Mouse (Mus musculus) right cerebral cortex, postnatal 14 days (tissue): ENCODE measurements at regions not wholly inside any gene's neighbourhood (a gene's known extent, or its start where the extent isn't known, plus 50 kb on each side); places are given as distances from the start of the nearest gene placed in this dataset.

Source experiments
- DNase-seq: peaks from one replicate; pipeline ENCODE4 v3.0.0; 2022

DNA sequence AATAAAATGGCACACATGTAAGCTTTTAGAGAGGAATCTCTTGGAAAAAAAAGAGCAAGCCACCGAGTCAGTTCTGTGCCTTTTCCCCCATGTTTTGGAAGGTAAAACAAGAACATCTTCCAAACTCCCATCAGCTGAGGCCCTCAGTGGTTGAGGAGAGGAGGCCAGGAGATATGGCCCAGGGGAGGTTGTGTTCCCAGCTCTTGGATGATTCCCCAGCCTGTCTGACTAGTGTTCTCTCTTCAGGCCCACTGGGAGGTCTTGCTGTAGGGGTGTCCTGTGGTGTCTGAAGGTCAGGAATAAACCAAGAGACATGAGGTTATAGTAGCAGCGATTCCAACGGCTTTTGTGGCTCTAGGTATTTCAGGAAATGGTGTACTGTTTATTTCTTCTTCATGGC lies 643.2 kb downstream of the Rnf144a start:
- DNase-seq = no peak

DNA sequence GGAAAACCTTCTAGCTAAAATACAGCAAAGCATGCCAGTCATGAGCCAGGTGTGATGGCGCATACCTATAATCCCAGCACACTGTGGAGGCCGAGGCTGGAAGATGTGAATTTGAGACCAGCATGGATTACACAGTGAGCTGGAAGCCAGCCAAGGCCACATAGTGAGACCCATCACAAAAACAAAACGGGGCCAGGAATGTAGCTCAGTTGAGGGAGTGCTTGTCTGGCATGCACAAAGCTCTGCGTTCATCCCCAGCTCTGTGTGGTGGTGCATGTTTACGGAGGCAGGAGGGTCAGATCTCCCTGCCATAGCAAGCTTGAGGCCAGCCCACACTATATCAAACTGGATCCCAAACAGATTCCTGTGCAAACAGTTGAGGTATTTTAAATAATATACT lies 646.4 kb downstream of the Rnf144a start:
- DNase-seq = peak; percentile 16

DNA sequence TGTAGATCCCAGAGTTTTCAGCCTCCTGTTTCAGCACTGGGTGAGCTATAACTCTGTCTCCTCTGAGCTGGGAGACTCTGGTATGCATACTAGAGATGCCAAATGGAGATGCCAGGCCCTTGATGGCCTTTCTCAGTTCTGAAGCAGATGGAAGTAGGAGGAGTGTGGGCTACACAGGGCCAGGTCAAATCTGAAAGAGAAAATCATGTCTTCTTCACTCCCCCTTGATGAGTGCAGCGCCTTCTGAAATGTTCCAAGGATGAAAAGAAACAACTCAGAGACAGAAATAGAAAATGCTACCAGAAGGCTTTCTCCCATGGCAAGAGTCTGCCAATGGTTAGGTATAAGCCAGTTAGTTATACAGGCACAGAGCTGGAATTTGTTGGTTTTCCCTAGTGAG lies 652.0 kb downstream of the Rnf144a start:
- DNase-seq = no peak

DNA sequence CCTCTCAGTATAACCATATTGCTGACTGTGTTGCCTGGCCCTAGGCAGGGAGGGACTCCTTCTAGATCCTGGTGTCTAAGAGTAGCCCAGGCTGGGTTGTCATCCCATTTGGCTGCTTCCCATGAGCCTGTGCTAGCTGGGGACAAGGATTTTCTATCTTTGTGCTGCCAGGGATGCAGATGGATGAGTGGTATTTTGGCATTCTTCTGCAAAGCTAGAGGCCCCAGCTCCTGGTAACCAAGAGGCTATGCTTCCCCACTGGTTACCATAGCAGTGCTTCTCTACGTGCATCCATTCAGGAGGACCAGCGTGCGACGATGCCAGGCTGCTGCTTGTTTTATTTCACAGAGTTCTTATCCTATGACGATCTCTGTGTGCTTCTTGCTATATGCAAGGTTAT lies 658.0 kb downstream of the Rnf144a start:
- DNase-seq = peak; percentile 28

DNA sequence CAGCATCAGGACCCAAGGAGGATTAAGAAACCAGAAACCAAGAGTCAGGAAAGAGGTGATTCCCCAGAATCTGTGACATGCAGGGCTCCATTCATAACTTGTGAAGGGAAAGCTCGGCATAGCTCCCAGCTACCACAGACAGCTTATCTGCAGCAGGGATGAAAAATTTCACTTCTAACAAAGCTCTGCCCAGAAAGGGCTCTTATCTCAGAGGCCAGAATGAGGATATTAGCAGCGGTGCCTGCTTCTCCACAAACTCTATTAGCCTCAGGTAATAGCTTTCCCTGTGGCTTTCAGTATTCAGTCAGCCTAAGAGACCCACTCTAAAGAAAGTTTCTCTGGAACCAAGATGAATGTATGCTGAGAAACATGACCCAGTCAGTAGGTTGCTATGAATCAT lies 636.9 kb upstream of the Id2 start:
- DNase-seq = no peak

DNA sequence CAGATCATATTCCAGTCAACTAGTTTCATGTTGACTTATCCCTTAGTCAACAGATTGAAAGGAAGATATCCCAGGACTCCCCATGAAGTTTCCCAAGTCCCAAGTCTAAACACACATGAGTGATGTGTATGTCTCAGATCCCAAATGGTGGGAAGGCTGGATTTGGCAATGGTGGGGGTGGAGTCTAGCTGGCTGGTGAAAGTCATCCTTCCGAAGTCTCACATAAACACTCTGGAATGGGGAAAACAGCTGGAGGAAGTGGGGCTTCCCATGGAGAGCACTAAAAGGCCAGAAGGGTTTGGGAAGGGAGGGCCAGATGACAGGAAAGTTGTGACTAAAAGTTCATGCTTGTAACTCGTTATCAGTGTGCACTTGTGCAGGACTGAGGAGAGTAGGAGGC lies 628.8 kb upstream of the Id2 start:
- DNase-seq = no peak

DNA sequence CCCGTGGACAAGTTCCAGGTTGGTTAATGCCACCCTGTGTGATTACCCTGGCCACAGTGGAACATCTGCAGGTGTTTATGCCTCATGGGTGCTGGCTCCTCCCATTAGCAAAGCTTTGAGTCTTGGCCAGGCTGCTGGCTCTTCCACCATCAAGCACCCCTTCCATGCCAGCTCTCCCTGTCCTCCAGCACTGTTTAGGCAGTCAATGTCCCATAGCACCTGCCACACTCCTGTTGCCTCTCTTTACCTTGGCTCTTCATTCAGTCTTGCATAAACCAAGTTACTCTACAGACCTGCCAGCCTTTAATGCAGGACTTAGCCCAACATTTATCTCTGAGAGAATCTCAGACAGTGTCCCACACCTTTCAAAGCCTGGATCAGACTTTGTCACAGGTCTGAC lies 614.2 kb upstream of the Id2 start:
- DNase-seq = no peak

DNA sequence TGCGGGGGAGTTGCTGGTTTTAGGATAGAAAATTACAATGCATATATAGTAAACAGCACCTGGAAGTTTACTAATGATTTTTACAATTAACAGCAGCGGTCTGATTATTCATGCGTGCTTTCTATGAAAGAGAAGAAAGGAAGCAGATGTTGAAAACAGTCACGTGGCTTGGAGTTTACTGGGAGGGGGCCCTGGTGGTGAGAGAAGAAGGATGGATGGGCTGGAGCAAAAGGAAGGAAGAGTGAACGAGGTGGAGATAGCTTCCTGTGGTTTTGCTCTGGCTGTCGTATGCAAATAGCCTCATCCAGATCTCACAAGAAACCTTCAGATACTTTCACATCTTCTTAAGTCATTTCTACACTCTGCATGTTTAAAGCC lies 606.1 kb upstream of the Id2 start:
- DNase-seq = no peak

DNA sequence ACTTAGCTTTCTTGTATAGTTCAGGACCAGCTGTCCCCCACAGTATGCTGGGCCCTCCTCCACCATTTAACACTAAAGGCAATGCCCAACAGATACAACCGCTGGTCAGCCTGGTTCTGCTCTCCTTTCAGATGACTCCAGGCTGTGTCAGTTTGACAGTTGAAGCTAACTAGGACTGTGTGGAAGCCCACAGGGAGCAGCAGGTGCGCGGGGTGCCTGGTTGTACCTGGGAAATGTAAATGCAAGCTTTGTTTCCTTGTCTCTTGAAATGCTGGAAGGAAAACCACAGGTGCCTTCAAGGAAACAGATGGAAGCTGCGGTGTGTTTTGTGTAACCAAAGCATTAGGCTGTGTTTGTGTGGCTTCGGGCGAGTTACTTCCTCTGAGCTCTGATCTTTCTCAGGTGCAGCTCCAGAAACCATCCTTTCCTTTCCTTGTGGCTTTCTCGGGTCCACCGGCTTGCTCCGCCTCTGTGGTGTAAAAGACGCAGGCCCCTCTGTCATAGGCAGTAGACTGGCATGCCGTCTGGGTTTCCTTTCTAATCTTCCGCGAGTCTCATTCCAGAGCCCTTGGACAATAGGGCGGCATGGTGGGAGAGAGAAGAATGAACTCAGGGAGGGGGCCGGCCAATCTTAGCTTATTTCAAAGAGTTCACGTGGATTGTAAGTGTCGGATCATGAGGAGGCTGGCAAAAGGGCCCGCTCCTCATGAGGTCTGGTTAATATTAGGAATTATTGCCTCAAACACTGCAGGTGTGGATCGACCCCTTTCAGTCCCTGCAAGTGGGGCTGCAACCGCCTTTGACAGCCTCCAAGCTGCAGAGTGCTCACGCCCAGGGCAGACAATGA lies 605.5 kb upstream of the Id2 start:
- no peak for DNase-seq

DNA sequence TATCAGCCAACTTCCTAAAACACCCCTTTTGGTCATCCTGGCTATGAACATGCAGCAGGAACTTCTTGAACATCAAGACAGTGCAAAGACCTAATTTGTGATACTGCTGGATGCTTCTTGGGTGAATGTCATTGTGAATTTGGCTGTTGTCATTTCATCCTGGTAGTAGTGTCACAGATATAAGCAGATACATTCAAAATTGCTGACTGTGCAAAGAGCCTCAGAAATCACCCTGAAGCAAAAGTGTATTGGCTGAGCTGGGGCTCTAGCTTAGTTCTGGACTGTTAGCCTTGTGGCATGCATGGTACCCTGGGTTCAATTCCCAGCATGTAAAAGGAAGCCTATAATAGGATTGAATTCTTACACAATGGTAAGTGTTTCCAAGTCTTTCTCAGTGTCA lies 590.1 kb upstream of the Id2 start:
- no peak for DNase-seq

DNA sequence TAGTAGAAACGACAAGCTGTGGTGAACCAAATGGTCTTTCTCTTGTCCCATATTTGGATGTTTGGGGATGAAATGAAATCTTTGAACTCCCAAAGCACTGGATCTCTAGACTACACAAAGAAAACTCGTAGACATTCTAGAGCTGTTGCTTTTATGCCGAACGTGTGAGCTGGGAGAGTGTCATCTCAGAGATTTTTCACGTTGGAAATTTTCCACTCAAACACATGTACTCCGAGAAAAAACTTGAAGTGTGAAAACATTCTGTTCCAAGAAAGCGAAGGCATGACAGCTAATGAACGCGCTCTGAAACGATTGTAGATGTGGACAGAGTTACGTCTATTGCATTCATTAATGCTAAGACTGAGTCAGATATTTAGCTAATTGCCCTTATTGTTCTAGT lies 579.7 kb upstream of the Id2 start:
- no peak for DNase-seq

DNA sequence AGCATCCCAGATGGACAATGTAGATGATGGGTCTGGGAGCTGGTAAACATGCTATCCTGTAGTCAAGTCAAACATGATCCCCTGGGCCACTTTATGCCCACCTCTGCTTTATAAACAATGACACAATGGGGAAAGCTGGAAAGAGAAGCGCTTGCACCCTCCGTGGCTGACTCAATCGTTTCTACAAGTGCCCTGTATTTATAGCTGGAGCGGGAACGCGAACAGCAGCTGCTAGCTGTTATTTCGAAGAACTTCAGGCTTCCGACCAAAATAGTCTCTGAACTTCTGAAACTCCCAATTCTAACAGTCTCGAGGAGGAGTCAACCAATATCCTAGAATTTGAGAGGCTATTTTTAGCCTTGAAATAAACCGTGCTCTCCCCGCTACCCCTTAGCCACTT lies 571.4 kb upstream of the Id2 start:
- peak; percentile 28 for DNase-seq

DNA sequence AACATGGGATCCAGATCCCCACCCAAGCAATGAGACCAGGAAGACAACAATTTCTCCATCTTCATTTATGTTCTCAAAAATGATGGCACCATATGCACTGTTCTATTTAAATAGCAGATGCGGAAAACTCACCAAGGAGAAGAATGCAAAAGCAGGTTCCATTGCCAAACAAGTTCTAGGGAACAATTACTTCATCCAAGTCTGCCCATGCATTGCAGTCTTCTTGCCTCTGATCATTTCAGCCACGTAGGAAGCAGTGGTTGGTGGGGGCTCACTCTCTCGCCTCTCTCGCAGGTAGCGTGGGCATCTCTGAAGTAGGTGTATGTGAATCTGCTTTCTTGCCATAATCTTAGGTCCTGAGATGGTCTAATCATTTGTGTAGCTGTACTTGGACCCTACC lies 557.5 kb upstream of the Id2 start:
- DNase-seq = no peak

DNA sequence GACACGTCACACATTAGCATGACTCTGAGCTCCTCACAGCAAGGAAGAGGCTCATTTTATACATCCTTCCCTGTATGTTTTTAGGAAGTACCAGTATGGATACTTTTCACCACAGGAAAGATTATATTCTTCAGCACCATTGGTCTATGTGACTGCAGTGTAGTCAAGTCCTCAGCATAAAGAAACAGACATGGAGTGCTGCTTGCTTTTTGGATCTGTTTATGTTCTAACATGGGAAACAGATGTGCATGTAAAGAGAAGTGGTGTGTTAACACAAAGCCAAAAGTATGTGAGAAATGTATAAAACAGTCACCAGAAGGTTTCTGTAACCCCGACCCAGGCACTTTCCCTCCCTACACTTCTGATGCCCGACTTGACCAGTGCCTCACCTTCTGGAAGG lies 553.3 kb upstream of the Id2 start:
- no peak for DNase-seq

DNA sequence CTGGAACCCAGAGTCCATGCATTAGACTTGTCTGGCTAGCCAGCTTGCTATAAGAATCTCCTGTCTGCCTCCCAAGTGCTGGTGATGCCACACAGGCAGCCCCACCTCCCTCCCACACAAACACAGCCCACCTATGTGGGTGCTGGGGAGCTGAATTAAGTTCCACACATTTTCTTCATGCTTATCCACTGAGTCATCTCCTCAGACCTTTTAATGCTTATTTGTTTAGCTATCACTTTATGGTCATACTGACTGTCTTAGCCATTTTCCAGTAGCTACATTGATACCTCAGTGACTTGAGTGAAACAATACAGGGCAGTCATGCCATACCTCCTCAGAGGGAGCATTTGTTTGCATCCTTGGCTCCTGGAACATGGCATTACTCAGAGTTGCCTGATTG lies 531.1 kb upstream of the Id2 start:
- DNase-seq = no peak

DNA sequence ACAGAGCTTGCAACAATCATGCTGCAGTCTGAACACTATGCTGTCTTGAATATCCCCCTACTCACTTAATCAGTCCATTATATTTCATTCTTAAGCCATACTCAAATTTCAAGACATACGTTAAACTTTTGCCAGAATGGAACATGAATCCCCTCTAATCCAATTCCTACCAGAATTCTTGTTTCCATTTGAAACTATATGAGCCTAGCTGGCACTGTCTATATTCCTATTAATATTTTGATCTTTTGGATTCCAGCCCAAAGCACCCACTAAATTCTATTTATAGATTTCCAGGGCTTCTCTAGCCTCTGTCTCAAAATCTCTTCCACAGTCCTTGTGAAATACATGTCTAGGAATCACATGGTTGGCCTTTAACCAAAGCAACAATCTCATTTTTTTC lies 528.9 kb upstream of the Id2 start:
- DNase-seq = no peak

DNA sequence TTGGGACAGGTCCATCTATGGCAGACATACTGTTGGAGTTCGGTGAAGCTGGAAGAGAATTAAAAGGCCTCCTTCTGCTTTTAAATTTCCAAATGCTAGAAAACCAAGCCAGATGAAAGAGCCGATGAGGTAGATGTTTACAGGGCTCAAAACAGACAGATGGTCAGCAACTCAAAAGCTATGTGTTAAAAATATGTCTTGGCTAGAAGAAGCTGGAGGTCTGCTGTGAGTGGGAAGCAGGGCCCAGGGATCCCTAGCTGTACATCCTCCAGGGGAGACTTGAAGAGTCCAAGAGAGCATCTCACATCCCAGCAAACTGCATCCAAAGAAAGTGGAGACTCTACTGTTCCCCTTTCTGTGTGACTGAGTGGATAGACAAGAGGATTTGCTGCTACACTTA lies 526.5 kb upstream of the Id2 start:
- no peak for DNase-seq

DNA sequence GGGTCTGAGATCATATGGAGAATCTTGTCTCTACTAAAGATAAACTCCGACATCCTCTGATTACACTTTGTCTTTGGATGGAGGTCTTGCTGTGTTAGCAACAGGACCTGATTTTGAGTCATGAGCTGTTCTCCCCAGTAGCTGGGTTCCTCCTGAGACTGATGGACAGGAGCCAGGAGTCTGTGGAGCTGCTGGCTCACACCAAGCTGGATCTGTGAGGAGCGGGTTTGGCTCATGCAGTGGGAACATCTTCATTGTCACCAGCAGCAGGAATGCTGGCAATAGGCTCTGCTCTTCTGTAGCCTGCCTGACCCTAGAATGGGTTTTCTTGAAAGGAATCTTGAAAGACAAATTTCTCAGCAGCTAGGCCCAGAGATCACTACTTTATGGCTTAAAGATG lies 524.2 kb upstream of the Id2 start:
- peak; percentile 34 for DNase-seq

DNA sequence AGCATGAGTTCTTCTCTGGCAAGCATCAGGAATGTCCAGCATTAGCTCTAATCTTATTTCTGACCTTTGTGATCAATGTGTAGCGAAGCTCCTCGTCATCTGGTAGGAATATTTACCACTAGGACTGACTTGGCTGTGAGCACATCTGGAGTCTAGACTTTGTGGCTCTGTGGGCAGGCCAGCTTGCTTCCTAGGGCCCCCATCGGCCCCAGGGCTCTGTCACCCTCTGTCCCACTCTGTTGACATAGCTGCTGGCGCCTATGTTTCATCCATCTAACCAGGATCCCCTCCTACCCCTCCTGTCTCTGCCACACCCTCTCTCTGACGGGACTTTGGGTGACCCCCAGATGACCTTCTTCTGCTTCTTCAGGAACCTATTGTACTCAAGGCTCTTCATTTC lies 520.6 kb upstream of the Id2 start:
- no peak for DNase-seq

DNA sequence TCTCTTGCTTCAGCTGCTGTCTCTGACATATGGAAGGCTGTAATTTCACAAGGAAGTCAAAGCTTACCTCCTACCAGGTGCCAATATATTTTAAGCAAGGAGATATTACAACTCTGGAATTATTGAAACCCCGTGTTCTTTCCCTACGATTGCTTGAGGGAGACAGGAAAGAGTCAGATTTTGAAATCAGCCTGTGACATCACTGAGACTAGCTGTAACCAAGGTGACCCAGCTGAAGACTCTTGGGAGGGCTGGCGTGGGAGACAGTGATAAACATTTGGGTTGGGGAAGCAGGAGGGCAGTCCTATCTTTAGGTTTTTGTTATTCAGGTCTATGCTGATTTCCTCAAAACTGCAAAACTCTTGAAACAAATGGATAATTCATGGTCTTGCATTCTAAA lies 518.4 kb upstream of the Id2 start:
- DNase-seq = no peak

DNA sequence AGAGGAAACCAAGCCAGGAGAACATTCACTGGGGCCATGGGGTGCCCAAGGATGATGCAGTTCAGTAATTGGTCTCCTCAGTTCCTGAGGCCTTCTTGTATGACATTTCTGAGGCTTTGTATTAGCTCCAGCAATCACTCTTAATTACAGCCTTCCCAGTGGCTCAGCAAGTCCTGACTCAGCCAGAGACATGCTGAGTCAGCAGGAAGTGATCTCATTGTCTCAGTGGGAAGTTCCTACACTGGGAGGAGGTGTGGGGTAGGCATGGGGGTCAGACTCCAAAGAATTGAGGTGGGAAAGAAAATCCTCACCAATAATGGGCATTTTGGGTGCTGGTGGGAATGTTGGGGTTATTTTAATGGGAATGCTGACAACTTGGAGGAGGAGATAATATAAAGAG lies 516.5 kb upstream of the Id2 start:
- DNase-seq = no peak

DNA sequence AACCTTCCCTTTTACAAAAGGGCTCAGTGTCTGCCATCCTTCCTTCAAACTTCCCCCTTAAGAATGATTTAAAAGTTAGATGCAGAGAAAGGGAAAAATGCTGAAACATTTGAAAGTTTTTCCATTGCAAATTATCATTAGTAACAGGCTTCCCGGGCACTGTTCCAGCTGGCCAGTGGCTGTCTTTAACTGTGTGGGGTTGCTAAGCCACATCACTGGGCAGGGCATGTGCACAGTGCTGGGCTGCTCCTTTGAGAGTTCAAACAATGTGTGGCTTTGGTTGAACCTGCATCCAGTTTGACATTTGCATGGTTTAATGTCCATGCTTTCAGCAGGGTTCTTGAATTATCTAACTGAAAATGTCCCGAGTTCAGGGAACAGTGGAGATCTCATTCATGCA lies 512.1 kb upstream of the Id2 start:
- no peak for DNase-seq

DNA sequence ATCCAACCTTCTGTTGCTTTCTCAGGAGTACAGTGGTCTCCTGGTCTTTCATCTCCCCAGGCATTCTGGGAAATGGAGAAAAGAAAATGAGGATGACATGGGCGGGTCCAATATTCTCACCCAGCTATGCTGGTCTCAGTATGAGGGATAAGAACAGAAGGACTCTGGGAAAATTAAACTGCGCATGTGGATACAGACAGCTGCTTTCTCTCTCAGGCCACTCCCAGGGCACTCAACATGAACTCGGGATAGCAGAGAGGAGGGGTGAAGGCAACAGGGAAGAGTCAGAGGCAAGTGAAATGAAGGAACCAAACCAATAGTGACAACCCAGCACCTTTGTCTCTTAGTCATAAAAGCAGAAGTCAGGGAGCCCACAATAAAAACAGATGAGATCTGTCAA lies 508.5 kb upstream of the Id2 start:
- no peak for DNase-seq

DNA sequence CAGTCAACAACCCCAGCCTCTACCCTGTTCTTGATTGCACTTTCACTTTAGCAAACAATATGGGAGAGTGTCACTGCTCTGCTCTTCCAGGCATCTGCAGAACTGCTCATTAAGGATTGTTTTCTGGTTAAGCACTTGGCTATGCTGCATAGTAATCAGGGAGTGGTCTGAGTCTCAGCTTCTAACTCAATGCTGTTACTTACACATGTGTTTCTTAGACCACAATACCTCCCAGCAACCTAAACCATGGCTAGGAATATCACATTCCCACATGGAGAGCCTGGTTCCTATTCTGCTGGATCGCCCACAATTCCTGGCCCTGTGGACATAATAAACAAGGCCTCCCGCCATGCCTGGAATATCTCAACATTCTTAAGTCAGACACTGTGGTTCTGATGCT lies 493.3 kb upstream of the Id2 start:
- DNase-seq = no peak

DNA sequence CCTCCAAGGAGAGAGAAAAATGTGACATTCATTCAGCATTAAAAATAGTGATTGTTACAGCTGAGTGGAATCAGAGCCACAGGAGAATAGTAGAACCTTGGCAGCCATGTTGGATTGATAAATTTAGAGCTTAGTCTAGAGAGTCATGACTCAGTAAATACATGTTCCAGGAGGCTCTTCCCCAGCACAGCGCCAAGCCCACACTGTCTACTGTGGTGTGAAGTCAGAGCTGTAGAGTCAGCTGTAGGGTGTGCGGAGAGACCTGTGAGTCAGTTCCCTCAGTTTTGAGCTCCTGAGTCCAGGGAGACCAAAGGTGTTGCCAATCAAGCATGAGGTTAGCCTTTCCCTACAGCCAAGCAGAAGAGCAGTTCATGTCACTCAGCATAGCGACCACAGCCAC lies 488.8 kb upstream of the Id2 start:
- DNase-seq = no peak

DNA sequence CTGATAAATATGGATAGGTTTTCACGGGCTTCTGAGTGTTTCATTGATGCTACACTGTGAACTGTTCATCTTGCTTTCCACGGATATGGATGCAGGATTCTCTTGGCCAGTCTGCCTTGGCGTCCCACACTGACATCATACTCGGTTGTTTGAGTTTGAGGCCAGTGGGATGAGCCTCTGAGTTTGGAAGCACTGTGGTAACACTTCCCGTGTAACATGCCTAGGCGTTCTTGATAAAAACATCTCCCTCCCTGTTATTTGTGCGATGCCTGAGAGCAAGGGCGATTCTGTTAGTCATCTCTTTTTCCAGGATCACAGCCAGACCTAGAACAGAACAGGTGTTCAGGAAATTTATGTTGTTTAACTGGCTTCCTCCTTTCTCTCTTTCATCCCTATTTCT lies 482.5 kb upstream of the Id2 start:
- DNase-seq = no peak
